Mouse (Mus musculus) ES-E14 (cell line): ENCODE measurements around the gene Ptprn2.

ENCODE experiments used
- CHD2 ChIP-seq: IDR thresholded peaks from 2 replicates; pipeline ENCODE4 v1.6.1; 2014; ENCODE audit warnings: mild to moderate bottlenecking, low read depth, low read length, inconsistent platforms
- MAFK ChIP-seq: IDR thresholded peaks from 2 replicates; pipeline ENCODE4 v1.6.1; 2014; ENCODE audit warnings: mild to moderate bottlenecking, low read depth, low read length, inconsistent platforms; ENCODE audit not compliant: insufficient read depth
- ZC3H11A ChIP-seq: IDR thresholded peaks from 2 replicates; pipeline ENCODE4 v1.6.1; 2012; ENCODE audit warnings: low read depth, mild to moderate bottlenecking, inconsistent platforms, low read length, borderline replicate concordance
- ZNF384 ChIP-seq: IDR thresholded peaks from 2 replicates; pipeline ENCODE4 v1.6.1; 2012; ENCODE audit warnings: low read depth, low read length, inconsistent platforms

DNA sequence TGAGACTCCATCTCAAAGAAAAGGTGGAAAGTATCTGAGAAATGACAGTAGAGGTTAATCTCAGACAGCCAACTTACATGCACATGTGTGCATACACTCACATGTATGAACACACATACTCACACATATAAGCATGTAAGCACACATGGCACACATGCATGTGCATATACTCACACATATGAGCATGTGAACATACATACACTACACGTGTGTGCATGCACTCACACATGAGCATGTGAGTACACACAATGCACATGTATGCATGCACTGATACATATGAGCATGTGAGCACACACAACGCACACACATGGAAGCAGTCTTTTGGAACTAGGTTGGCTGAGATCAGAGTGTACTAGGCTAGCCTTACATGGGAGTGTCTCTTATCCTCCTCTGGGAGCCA is 81.7 kb downstream of the Ptprn2 start:
- TF ChIP-seq MAFK, result no peak
- no peak for TF ChIP-seq ZNF384
- no peak for TF ChIP-seq CHD2
- TF ChIP-seq ZC3H11A, result no peak
